In the genomic region with DNA sequence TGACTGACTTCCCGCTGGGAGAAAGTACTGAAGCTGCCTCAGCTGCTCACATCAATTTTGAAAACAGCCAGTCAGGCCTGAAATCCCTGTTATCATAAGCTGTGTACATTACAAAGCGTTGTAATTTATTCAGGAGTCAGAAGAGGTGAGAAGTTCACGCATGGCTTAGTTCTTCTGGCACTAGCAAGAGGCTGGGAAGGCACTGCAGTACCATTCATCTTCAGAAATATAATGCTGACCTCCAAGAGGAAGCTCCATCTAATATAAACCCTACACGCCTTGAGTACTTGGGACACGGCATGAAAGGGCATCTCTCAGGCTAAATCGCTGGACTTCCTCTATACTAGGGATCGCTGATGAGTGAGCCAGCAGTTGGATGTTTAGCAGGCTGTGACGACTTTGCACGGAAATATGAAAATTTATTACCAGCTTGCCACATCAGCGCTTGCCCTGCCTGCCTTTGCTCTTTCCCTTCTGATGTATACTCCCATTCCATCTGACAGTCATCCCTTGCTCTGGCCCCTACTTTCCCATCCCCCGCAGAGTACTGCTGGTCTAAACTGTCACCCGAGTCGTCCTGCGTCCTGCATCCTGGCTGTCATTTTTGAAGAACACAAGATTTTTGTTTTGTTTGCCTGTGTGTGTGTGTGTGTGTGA, we compare ENCODE assay signal across 8 mouse cellular contexts.
DNase-seq lines count a peak whose midpoint lies in the region; ATAC-seq and TF ChIP-seq lines count a peak whose summit lies in the region.

No protein-coding gene starts in this region.

- DNase-seq in adrenal gland, postnatal 10 days = peak; percentile 7
- DNase-seq in adrenal gland, adult 2 months = no peak
- DNase-seq in lung, postnatal 0 days (ENCODE audit: low spot score) = peak; percentile 5
- no peak for DNase-seq in lung, postnatal 36 days
- DNase-seq in hindbrain, postnatal 0 days (ENCODE audit: low spot score) = peak; percentile 48
- DNase-seq in midbrain, embryonic 11.5 days (ENCODE audit: low spot score, missing footprints) = peak; percentile 88
- no peak for DNase-seq in adipocyte (ENCODE audit: low spot score)
- DNase-seq in kidney, adult 9 months = no peak

- no peaks in the 10 kb centered on the region for H3K9me3 ChIP-seq in lung, postnatal 0 days (ENCODE audit: low read length)
- no peaks in the 10 kb centered on the region for H3K9me3 ChIP-seq in hindbrain, postnatal 0 days (ENCODE audit: low read length)
- no peaks in the 10 kb centered on the region for H3K9me3 ChIP-seq in midbrain, embryonic 11.5 days (ENCODE audit: control insufficient read depth, low read length)

- no peak overlapping the region for H3K27ac ChIP-seq in lung, postnatal 0 days (ENCODE audit: low read length)
- peak overlapping the region; percentile 77 for H3K27ac ChIP-seq in hindbrain, postnatal 0 days
- H3K27ac ChIP-seq in midbrain, embryonic 11.5 days (ENCODE audit: low read depth, low read length) = peak overlapping the region; percentile 40; the same call in 1 of the 2 replicates

- 6% methylated on average over 14 of the region's 14 CpGs for WGBS in lung, postnatal 0 days
- 1% methylated on average over 14 of the region's 14 CpGs for WGBS in hindbrain, postnatal 0 days
- 2% methylated on average over 14 of the region's 14 CpGs for WGBS in midbrain, embryonic 11.5 days

- peak overlapping the region; percentile 56 for H3K4me2 ChIP-seq in lung, postnatal 0 days (replicated peaks; ENCODE audit: low read depth, low read length)
- H3K4me2 ChIP-seq in hindbrain, postnatal 0 days (ENCODE audit: low read depth, low read length) = peak overlapping the region; percentile 74
- peak overlapping the region; percentile 52 for H3K4me2 ChIP-seq in midbrain, embryonic 11.5 days

- peak; percentile 56 for ATAC-seq in lung, postnatal 0 days
- peak; percentile 84 for ATAC-seq in hindbrain, postnatal 0 days
- peak; percentile 84 for ATAC-seq in midbrain, embryonic 11.5 days (ENCODE audit: low FRiP score)

- H3K36me3 ChIP-seq in lung, postnatal 0 days (ENCODE audit: insufficient read depth, low read length) = no peaks in the 10 kb centered on the region
- H3K36me3 ChIP-seq in hindbrain, postnatal 0 days (ENCODE audit: insufficient read depth, low read length) = no peaks in the 10 kb centered on the region
- no peaks in the 10 kb centered on the region for H3K36me3 ChIP-seq in midbrain, embryonic 11.5 days (ENCODE audit: control insufficient read depth, insufficient read depth, low read length)

- no peaks in the 10 kb centered on the region for H3K4me1 ChIP-seq in lung, postnatal 0 days (ENCODE audit: insufficient read depth, low read depth, low read length)
- H3K4me1 ChIP-seq in hindbrain, postnatal 0 days (ENCODE audit: insufficient read depth, low read length) = no peaks in the 10 kb centered on the region
- peaks cover 5% of the 10 kb centered on the region for H3K4me1 ChIP-seq in midbrain, embryonic 11.5 days (ENCODE audit: control insufficient read depth, insufficient read depth, low read length)

- no peaks in the 10 kb centered on the region for H3K27me3 ChIP-seq in lung, postnatal 0 days (replicated peaks; ENCODE audit: insufficient read depth, low read length)
- no peaks in the 10 kb centered on the region for H3K27me3 ChIP-seq in hindbrain, postnatal 0 days (ENCODE audit: insufficient read depth, low read length)
- H3K27me3 ChIP-seq in midbrain, embryonic 11.5 days (ENCODE audit: control insufficient read depth, insufficient read depth, low read length) = no peaks in the 10 kb centered on the region

- H3K4me3 ChIP-seq in lung, postnatal 0 days (ENCODE audit: low read depth, low read length) = peak overlapping the region; percentile 29
- H3K4me3 ChIP-seq in hindbrain, postnatal 0 days (ENCODE audit: low read length) = peak overlapping the region; percentile 46
- H3K4me3 ChIP-seq in midbrain, embryonic 11.5 days (ENCODE audit: low read depth, low read length) = peak overlapping the region; percentile 35

- TF ChIP-seq EP300 in lung, postnatal 0 days (IDR thresholded peaks at IDR 0.05) = no peak

- no peak for TF ChIP-seq CTCF in lung, postnatal 0 days (IDR thresholded peaks at IDR 0.05)
- no peak for TF ChIP-seq CTCF in hindbrain, postnatal 0 days (IDR thresholded peaks at IDR 0.05; ENCODE audit: low read depth)

- H3K9ac ChIP-seq in lung, postnatal 0 days (replicated peaks; ENCODE audit: low read depth) = no peak overlapping the region
- peak overlapping the region; percentile 48 for H3K9ac ChIP-seq in hindbrain, postnatal 0 days (replicated peaks; ENCODE audit: low read length)
- peak overlapping the region; percentile 35 for H3K9ac ChIP-seq in midbrain, embryonic 11.5 days (ENCODE audit: low read length)

Comparison
In these comparisons a context has a peak if more than half of its experiments do, and no peak if none do; other contexts are left out.
1. DNase-seq: peak in adrenal gland, postnatal 10 days (single experiment), lung, postnatal 0 days (single experiment), hindbrain, postnatal 0 days (single experiment) and midbrain, embryonic 11.5 days (single experiment); none in adrenal gland, adult 2 months (single experiment), lung, postnatal 36 days (single experiment), adipocyte (single experiment) and kidney, adult 9 months (single experiment).
2. Peak in every context shown above with its lines, with median percentiles within 50 percentile points of each other: ATAC-seq, H3K4me2 ChIP-seq and H3K4me3 ChIP-seq.